Mouse (Mus musculus) stomach, embryonic 15.5 days (tissue): ENCODE results near the gene Gpatch11. TPM values are rescaled to one million over a fixed set of nuclear protein-coding genes. Genes with fewer than 3 reads are reported as not detected.

Source experiments
- ATAC-seq: fragments of 200-750 bp; cut with Nextera tagmentation; 2 replicates; pipeline ENCODE4 v1.8.0; 2017; ENCODE audit warnings: low read depth, moderate number of reproducible peaks, moderate TSS enrichment; ENCODE audit not compliant: insufficient read depth, low FRiP score
- H3K27ac ChIP-seq: fragments of 300-500 bp; sonication (generic); 2 replicates; pipeline ENCODE4 v1.5.1; 2015; ENCODE audit warnings: mild to moderate bottlenecking, inconsistent platforms
- H3K27me3 ChIP-seq: fragments of 300-500 bp; sonication (generic); replicated peaks from 2 replicates; pipeline ENCODE4 v1.6.1; 2015; ENCODE audit warnings: inconsistent platforms
- H3K36me3 ChIP-seq: fragments of 300-500 bp; sonication (generic); 2 replicates; pipeline ENCODE4 v1.6.1; 2015; ENCODE audit warnings: inconsistent platforms
- H3K4me1 ChIP-seq: fragments of 300-500 bp; sonication (generic); 2 replicates; pipeline ENCODE4 v1.6.1; 2015; ENCODE audit warnings: inconsistent platforms
- H3K4me2 ChIP-seq: fragments of 300-500 bp; sonication (generic); 2 replicates; pipeline ENCODE4 v1.6.1; 2015; ENCODE audit warnings: mild to moderate bottlenecking, inconsistent platforms
- H3K4me3 ChIP-seq: fragments of 300-500 bp; sonication (generic); replicated peaks from 2 replicates; pipeline ENCODE4 v1.5.1; 2015; ENCODE audit warnings: inconsistent platforms
- H3K9ac ChIP-seq: fragments of 300-500 bp; sonication (generic); 2 replicates; pipeline ENCODE4 v1.6.1; 2015; ENCODE audit warnings: inconsistent platforms
- H3K9me3 ChIP-seq: fragments of 300-500 bp; sonication (generic); 2 replicates; pipeline ENCODE4 v1.6.1; 2016; ENCODE audit warnings: inconsistent platforms
- WGBS: fragments of 180-500 bp; shearing (Covaris S2); methylation state at CpG from one replicate; pipeline ENCODE4 v1.1.7; 2015; 5-methylcytosine and 5-hydroxymethylcytosine counted together
- polyA plus RNA-seq: library from polyadenylated mRNA; unstranded; fragments of >200 nt; fragmentation: Nextera tagmentation; extraction: Ambion mirVana; gene quantifications from 2 replicates; pipeline ENCODE4 v1.2.1, GENCODE M21; 2015

Gpatch11 gene
- polyA plus RNA-seq, 1 experiment from 2014 or later, result 43.2 TPM

DNA sequence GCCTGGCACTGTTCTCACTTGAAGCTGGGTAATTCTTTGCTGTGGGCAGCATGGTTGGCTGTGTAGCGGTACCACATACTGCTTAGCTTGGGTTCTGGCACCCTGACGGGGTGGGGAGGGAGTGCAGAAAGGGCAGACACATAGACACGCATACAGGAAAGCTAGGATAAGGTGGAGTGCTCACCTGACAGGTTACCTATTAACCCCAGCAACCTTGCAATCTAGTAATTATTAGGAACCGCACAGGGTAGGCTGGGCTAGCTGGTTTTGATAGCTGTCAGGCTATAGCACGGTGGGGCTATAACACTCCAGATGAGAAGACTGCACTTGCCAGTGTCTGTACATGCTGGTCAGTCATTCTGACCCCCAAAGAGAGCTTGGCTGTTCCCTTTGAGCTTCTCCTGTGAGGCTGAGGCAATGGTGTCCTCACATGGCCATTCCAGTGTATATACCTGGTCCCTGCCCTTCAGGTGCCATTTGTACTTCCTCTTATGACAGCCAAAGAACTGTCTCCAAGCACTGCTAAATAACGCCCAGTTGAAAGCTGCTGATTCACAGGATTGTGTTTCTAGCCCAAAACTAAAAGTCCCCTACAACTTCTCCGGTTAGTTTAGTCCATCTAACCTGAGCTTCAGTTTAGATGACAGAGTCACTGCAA, 7.0 kb downstream of the Gpatch11 start:
- no peaks in the 10 kb centered on the region for H3K9me3 ChIP-seq
- H3K4me1 ChIP-seq, result no peaks in the 10 kb centered on the region
- no peaks in the 10 kb centered on the region for H3K27me3 ChIP-seq
- H3K27ac ChIP-seq, result no peak overlapping the region
- no peak overlapping the region for H3K4me3 ChIP-seq
- whole genome bisulfite sequencing, result 86% methylated on average over 7 of the region's 7 CpGs
- no peak overlapping the region for H3K9ac ChIP-seq
- ATAC-seq, result no peak
- peaks cover 48% of the 10 kb centered on the region for H3K36me3 ChIP-seq
- no peak overlapping the region for H3K4me2 ChIP-seq

DNA sequence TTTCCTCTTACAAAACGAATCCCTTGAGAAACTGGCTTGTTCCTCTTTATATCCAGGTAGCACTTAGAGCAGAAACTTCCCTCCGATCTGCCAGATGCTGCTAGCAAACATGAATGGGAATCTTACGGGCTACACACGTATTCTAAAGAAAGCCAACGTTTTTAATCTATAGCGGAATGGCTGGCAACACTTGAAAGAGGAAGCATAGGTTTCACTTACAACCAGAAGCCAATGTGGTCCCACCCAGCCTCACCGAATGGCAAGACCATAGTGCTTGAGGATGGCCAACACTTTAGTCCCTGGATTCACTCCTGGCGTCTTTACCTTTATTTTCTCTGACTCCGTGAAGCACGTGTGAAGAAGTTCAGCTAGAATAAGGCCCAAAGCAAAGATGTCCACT, 20.9 kb downstream of the Gpatch11 start:
- no peak for ATAC-seq
- peaks cover 6% of the 10 kb centered on the region; the same call in 1 of the 2 replicates for H3K36me3 ChIP-seq
- no peaks in the 10 kb centered on the region for H3K4me1 ChIP-seq
- H3K27ac ChIP-seq, result no peak overlapping the region
- no peaks in the 10 kb centered on the region for H3K9me3 ChIP-seq
- 87% methylated on average over 10 of the region's 10 CpGs for WGBS
- H3K4me3 ChIP-seq, result no peak overlapping the region
- H3K4me2 ChIP-seq, result no peak overlapping the region
- H3K27me3 ChIP-seq, result no peaks in the 10 kb centered on the region
- H3K9ac ChIP-seq, result no peak overlapping the region

DNA sequence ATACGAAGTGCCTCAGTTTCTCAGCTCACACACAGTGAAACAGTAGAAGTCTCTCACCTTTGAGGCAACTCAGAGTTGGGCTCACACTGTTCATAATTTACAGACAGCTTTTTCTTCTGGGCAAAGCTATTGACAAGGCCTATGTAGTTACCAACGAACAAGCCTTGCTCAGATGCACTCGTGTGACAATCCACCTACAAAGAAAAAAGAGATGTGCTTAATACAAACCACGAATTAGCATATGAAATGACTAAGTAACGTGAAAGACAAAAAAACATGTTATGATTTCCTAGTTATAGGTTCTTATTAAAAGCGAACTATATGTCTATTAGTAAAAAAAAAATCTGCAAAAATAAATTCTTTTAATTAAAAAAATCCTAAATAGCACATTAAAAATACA, 38.5 kb downstream of the Gpatch11 start:
- no peak overlapping the region for H3K4me2 ChIP-seq
- no peak overlapping the region for H3K27ac ChIP-seq
- no peaks in the 10 kb centered on the region for H3K9me3 ChIP-seq
- no peak for ATAC-seq
- no peak overlapping the region for H3K4me3 ChIP-seq
- H3K4me1 ChIP-seq, result no peaks in the 10 kb centered on the region
- H3K27me3 ChIP-seq, result no peaks in the 10 kb centered on the region
- peaks cover 6% of the 10 kb centered on the region; the same call in 1 of the 2 replicates for H3K36me3 ChIP-seq
- 91% methylated on average over 6 of the region's 6 CpGs for WGBS
- H3K9ac ChIP-seq, result no peak overlapping the region

DNA sequence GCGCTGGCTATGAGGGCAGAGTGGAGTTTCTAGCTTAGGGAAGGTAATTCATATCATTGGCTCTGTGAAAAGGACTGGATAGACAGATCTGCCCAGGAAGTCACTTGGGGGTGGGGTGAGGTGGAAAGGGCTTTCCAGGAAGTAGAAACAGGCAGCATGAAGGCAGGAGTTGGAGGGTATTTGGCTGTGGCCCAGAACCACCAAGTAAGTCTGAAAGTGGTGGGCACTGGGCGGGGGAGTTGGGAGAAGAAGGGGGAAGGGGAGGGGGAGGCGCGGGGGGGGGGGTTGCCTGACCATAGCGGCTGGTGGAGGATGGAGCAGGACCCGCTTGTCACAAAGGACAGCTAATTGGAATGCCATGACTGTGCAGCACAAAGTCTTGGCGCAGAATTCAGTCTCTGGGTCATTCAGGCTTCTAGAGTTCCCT, 46.5 kb downstream of the Gpatch11 start:
- peak overlapping the region; percentile 71 for H3K4me3 ChIP-seq

DNA sequence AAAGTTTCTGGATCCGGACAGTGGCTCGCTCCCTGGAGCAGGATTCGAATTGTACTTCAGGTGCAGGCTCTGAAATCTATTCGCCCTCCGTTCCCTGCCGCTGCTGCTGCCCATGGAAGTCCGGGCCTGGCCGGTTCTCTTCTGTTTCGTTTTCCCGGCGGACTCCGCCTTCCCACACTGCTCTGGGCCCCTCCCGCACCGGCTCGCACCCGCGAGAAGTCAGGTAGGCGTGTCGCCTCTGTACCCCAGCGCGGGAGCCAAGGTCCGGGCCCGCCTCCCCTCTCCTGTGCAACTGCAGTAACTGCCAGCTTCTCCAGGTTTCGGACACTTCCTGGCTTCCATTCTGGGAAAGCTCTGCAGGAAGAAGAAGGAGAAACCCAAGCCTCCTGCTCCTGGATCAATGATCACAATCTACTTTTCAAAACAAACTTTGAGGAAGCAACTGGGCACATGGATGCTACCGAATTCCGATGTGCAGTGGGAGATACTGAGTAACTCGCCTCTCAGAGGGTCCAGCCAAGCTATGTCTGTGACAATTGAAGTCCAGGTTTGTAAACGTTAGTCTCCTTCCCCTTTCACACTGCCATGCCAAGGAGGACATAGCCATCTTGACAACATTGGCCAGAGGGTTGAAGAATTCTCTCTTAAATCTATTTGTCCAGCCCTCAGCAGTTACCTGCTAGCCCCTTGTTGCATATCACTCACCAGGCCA, 47.2 kb downstream of the Gpatch11 start, which contains the start of gene Eif2ak2:
Gene Eif2ak2 (minus strand): TSS at position 173 of the 712 bp plus-strand sequence.
- WGBS, result under 1% methylated on average over 28 of the region's 28 CpGs
- H3K4me1 ChIP-seq, result peaks cover 7% of the 10 kb centered on the region; the same call in 1 of the 2 replicates
- H3K4me2 ChIP-seq, result peak within 1 kb of the TSS; percentile 57
- peak within 1 kb of the TSS; percentile 65 for H3K9ac ChIP-seq
- ATAC-seq, result peak; percentile 98
- no peaks in the 10 kb centered on the region for H3K9me3 ChIP-seq
- H3K4me3 ChIP-seq, result peak within 1 kb of the TSS; percentile 71
- H3K27ac ChIP-seq, result peak within 1 kb of the TSS; percentile 83
- H3K36me3 ChIP-seq, result 0 out of 2 replicates have a peak, but pooled peaks cover 3% of the 10 kb centered on the region
- no peaks in the 10 kb centered on the region for H3K27me3 ChIP-seq

More for the DNA sequence above, 46.5 kb downstream of the Gpatch11 start:
- Histone ChIP-seq H3K27me3 (no peaks in the 10 kb centered on the region), H3K27ac (peak overlapping the region; percentile 83), H3K9ac (peak overlapping the region; percentile 65), H3K9me3 (no peaks in the 10 kb centered on the region), H3K4me2 (peak overlapping the region; percentile 57), H3K36me3 (peaks cover 6% of the 10 kb centered on the region; the same call in 1 of the 2 replicates), H3K4me1 (peaks cover 7% of the 10 kb centered on the region; the same call in 1 of the 2 replicates)
- peak; percentile 56 for ATAC-seq
- 14% methylated on average over 4 of the region's 7 CpGs for WGBS

DNA sequence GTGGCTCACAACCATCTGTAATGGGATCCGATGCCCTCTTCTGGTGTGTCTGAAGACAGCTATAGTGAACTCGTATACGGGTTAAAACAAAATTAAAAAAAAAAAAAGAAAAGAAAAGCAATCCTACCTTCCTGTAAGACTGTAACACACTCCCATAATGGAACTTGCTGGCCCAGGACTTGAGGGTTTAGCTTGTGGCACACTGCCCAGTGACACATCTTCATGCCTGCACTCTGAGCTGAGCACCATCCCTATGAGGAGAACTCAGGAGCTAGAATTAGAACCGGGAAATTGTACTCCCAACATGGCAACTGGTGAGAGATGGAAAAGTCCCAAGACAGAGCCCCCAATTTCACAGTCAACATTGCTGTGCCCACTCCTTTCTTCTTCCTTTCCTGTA, 47.9 kb downstream of the Gpatch11 start:
- H3K9me3 ChIP-seq, result no peaks in the 10 kb centered on the region
- no peak overlapping the region for H3K4me2 ChIP-seq
- H3K4me1 ChIP-seq, result peaks cover 7% of the 10 kb centered on the region; the same call in 1 of the 2 replicates
- no peak overlapping the region for H3K9ac ChIP-seq
- H3K4me3 ChIP-seq, result no peak overlapping the region
- no peaks in the 10 kb centered on the region for H3K27me3 ChIP-seq
- no peak overlapping the region for H3K27ac ChIP-seq
- ATAC-seq, result no peak
- 0 out of 2 replicates have a peak, but pooled peaks cover 3% of the 10 kb centered on the region for H3K36me3 ChIP-seq
- WGBS, result 90% methylated on average over 4 of the region's 4 CpGs

DNA sequence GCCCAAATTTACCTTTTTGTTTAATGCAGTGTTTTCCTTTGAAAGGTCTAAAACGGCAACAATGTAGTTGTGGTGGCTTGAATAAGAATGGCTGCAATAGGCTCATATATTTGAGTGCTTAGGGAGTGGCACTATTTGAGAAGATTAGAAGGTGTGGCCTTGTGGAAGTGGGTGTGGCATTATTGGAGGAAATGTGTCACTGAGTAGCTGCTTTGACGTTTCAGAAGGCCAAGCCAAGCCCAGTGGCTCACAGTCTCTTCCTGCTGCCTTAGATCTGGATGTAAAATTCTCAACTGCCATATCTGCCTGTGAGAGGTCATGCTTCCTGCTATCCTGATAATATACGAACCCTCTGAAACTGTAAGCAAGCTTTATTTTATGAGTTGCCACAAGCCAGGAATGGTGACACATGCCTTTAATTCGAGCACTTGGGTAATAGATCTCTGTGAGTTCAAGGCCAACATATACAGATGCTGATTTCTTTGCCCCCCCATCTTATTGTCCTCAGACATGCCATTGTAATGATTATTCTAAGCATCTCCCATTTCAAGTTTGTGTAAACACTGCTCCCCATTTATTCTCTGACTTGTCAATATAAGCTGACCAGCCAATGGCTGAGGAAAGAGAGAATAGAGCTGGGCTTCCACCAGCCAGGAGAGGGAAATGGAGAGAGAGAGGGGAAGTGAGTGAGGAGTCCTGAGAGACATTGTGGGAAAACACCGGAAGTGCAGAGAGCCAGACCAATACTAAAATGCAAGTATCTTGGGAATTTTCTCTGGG, 50.1 kb downstream of the Gpatch11 start:
- 85% methylated on average over 5 of the region's 5 CpGs for WGBS
- Histone ChIP-seq H3K9me3 (no peaks in the 10 kb centered on the region), H3K4me2 (no peak overlapping the region), H3K36me3 (0 out of 2 replicates have a peak, but pooled peaks cover 3% of the 10 kb centered on the region), H3K4me3 (no peak overlapping the region), H3K27me3 (no peaks in the 10 kb centered on the region), H3K9ac (no peak overlapping the region), H3K27ac (no peak overlapping the region), H3K4me1 (peaks cover 7% of the 10 kb centered on the region; the same call in 1 of the 2 replicates)
- ATAC-seq, result no peak

DNA sequence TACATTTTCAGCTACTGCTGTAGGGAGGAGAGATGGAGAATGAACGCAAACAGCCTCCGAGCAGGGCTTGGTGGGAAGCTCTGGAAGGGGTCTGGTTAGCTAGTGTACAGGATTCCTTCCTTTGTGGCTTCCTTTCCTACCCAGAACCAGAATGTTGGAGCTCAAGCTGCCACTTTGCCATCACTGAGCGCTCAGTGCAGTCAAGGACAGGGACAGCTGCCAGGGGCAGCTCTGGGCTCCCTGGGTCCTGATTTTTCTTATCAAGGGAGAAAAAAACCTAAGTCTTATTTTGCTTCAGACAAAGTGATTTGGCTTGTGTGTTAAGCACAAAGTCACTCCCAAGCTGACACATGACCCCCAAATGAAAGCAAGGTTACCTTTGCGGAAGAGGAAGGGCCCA, 53.2 kb downstream of the Gpatch11 start:
- no peak overlapping the region for H3K4me3 ChIP-seq
- 0 out of 2 replicates have a peak, but pooled peaks cover 3% of the 10 kb centered on the region for H3K36me3 ChIP-seq
- H3K4me1 ChIP-seq, result no peaks in the 10 kb centered on the region
- H3K4me2 ChIP-seq, result no peak overlapping the region
- ATAC-seq, result no peak
- no peaks in the 10 kb centered on the region for H3K9me3 ChIP-seq
- no peak overlapping the region for H3K9ac ChIP-seq
- WGBS, result 80% methylated on average over 4 of the region's 4 CpGs
- no peaks in the 10 kb centered on the region for H3K27me3 ChIP-seq
- H3K27ac ChIP-seq, result no peak overlapping the region

DNA sequence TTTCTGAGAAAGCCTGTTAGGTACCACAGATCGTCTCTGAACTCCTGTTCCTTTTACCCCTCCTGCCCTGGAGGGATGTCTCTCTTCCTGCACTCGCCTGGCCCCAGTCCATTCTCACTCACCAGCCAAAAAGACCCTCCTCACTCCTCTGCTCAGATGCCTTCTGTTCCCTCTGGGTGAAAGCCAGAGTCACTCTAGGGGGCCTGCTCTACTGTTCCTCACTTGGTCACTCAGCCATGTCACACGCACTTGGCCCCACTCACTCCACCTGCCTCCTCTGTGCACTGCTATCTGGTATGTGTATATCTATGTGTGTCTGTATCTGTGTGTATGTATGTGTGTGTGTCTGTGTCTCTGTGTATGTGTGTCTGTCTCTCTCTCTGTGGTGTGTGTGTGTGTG, 53.8 kb downstream of the Gpatch11 start:
- Histone ChIP-seq H3K9ac (no peak overlapping the region), H3K36me3 (0 out of 2 replicates have a peak, but pooled peaks cover 3% of the 10 kb centered on the region), H3K4me1 (no peaks in the 10 kb centered on the region), H3K4me2 (no peak overlapping the region), H3K4me3 (no peak overlapping the region), H3K9me3 (no peaks in the 10 kb centered on the region), H3K27ac (no peak overlapping the region), H3K27me3 (no peaks in the 10 kb centered on the region)
- no peak for ATAC-seq
- WGBS, result 57% methylated on average over 3 of the region's 3 CpGs

DNA sequence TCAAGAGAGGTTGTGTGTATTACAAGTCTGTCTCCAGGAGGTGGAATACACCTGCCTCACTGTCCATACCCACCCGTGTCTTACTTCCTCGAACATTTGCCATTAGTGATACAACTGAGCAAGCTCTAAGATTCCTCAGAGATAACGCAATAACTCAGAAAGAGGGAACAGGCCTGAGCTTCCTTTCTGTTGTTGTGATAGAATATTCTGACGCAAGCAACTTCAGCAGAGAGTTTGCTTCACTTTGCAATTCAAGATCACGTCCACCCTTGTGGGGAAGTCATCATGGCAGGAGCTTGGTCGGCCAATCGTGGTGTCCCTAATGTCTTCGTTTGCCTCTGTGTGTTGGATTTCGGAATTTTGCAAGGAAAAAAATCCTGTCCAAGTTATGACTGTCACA, 55.7 kb downstream of the Gpatch11 start:
- H3K4me3 ChIP-seq, result no peak overlapping the region
- no peaks in the 10 kb centered on the region for H3K4me1 ChIP-seq
- no peak overlapping the region for H3K9ac ChIP-seq
- no peaks in the 10 kb centered on the region for H3K9me3 ChIP-seq
- ATAC-seq, result no peak
- H3K27ac ChIP-seq, result no peak overlapping the region
- H3K4me2 ChIP-seq, result no peak overlapping the region
- WGBS, result 75% methylated on average over 9 of the region's 9 CpGs
- H3K36me3 ChIP-seq, result no peaks in the 10 kb centered on the region
- H3K27me3 ChIP-seq, result no peaks in the 10 kb centered on the region

DNA sequence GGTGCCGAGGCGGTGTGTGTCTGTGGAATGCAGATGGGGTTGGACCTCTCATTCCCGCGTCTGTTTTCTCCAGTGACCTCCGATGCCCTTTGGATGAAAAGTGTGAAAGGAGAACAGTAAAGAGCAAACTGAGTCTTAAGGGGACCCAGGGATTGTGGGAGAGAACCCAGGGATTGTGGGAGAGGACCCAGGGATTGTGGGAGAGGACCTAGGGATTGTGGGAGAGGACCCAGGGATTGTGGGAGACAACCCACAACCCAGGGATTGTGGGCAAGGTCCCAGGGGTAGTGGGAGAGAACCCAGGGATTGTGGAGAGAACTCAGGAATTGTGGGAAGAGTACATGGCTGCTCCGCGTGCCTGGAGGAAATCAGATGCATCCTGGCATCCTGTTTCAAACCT, 59.6 kb downstream of the Gpatch11 start:
- no peak overlapping the region for H3K9ac ChIP-seq
- no peaks in the 10 kb centered on the region for H3K27me3 ChIP-seq
- no peak; the same call in 1 of the 2 replicates for ATAC-seq
- no peaks in the 10 kb centered on the region for H3K36me3 ChIP-seq
- H3K4me2 ChIP-seq, result no peak overlapping the region
- no peaks in the 10 kb centered on the region for H3K9me3 ChIP-seq
- no peak overlapping the region for H3K27ac ChIP-seq
- no peak overlapping the region for H3K4me3 ChIP-seq
- no peaks in the 10 kb centered on the region for H3K4me1 ChIP-seq
- 79% methylated on average over 7 of the region's 7 CpGs for WGBS
